Mouse (Mus musculus) midbrain, postnatal 0 days (tissue): ENCODE data around the gene Tdo2. TPM values are rescaled to one million over a fixed set of nuclear protein-coding genes. Genes with fewer than 3 reads are reported as not detected.

Experiments
- ATAC-seq: fragments of 200-750 bp; cut with Nextera tagmentation; 2 replicates; pipeline ENCODE4 v1.8.0; 2017; ENCODE audit warnings: moderate number of reproducible peaks, mild to moderate bottlenecking, moderate TSS enrichment, moderate library complexity; ENCODE audit not compliant: low FRiP score
- DNase-seq: peaks from one replicate; pipeline ENCODE4 v3.0.0-alpha.2; 2015; ENCODE audit warnings: low spot score
- H3K27ac ChIP-seq: fragments of 300-500 bp; sonication (generic); 2 replicates; pipeline ENCODE4 v1.5.1; 2014; ENCODE audit warnings: low read depth, mild to moderate bottlenecking, low read length, mixed read lengths
- H3K27me3 ChIP-seq: fragments of 300-500 bp; sonication (generic); 2 replicates; pipeline ENCODE4 v1.6.1; 2014; ENCODE audit warnings: low read length, control low read depth, mixed read lengths; ENCODE audit not compliant: insufficient read depth
- H3K36me3 ChIP-seq: fragments of 300-500 bp; sonication (generic); 2 replicates; pipeline ENCODE4 v1.6.1; 2014; ENCODE audit warnings: low read length, control low read depth, mixed read lengths; ENCODE audit not compliant: insufficient read depth
- H3K4me1 ChIP-seq: fragments of 300-500 bp; sonication (generic); 2 replicates; pipeline ENCODE4 v1.6.1; 2014; ENCODE audit warnings: mild to moderate bottlenecking, control low read depth, antibody characterized with exemption, low read length, mixed read lengths; ENCODE audit not compliant: insufficient read depth
- H3K4me2 ChIP-seq: fragments of 300-500 bp; sonication (generic); 2 replicates; pipeline ENCODE4 v1.6.1; 2014; ENCODE audit warnings: low read depth, mild to moderate bottlenecking, low read length, mixed read lengths; ENCODE audit not compliant: poor library complexity, severe bottlenecking
- H3K4me3 ChIP-seq: fragments of 300-500 bp; sonication (generic); 2 replicates; pipeline ENCODE4 v1.5.1; 2014; ENCODE audit warnings: low read depth, mild to moderate bottlenecking, low read length, moderate library complexity
- H3K9ac ChIP-seq: fragments of 300-500 bp; sonication (generic); replicated peaks from 2 replicates; pipeline ENCODE4 v1.6.1; 2014; ENCODE audit warnings: mild to moderate bottlenecking, low read length, moderate library complexity, mixed read lengths; ENCODE audit not compliant: poor library complexity, severe bottlenecking
- H3K9me3 ChIP-seq: fragments of 300-500 bp; sonication (generic); 2 replicates; pipeline ENCODE4 v1.6.1; 2016; ENCODE audit warnings: low read length, control low read depth
- CTCF ChIP-seq: IDR thresholded peaks from 2 replicates; pipeline ENCODE4 v1.5.1; 2016; ENCODE audit warnings: antibody characterized with exemption, mild to moderate bottlenecking
- WGBS: fragments of 180-500 bp; shearing (Covaris S2); extraction: QIAGEN DNeasy Blood & Tissue Kit; methylation state at CpG from one replicate; pipeline ENCODE4 v1.1.7; 2014; 5-methylcytosine and 5-hydroxymethylcytosine counted together
- polyA plus RNA-seq: library from polyadenylated mRNA; unstranded; fragments of >200 nt; fragmentation: Nextera tagmentation; extraction: Ambion mirVana; gene quantifications from 2 replicates; pipeline ENCODE4 v1.2.1, GENCODE M21; 2015
- total RNA-seq: library from RNA; depleted of rRNA; stranded (reverse); fragments of >200 nt; gene quantifications from 2 replicates; pipeline ENCODE4 v1.2.3, GENCODE M21; 2014

The Tdo2 gene
- total and polyA plus RNA-seq, 2 experiments from 2014 or later: 0.19 TPM; not detected in 1

- H3K27me3 ChIP-seq: no peaks in the 10 kb centered on the region
- no peak overlapping the region for H3K9ac ChIP-seq
- WGBS: 74% methylated on average over 8 of the region's 8 CpGs
Observed at GRCm38 (mm10) chr3:81983120-81983895, 7.3 kb upstream of the Tdo2 start.

DNA sequence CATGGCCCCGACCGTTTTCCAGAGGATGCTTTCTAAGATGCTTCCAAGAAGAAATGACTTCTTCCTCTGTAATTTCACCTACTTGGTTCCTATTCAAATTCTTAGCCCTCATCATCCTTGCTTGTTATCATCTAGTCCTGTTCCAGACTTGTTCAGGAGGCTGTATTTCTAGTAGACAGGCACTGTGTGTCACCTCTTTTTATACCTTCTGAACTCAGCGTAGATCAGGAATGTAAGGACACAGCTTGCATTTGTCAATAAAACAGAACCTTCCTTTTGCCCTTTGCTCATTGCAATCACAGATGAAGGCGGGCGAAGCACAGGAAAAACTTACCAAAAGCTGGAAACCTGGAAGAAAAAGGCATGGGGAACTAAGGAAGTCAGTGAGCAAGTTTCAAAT lies 6.0 kb upstream of the Tdo2 start, which contains the start of gene Asic5:
Asic5 (plus strand) TSS at position 301 of the 400 bp plus-strand sequence.
- Histone ChIP-seq H3K9ac (no peak within 1 kb of the TSS), H3K27me3 (no peaks in the 10 kb centered on the region), H3K4me2 (no peak within 1 kb of the TSS), H3K36me3 (no peaks in the 10 kb centered on the region), H3K27ac (no peak within 1 kb of the TSS), H3K4me1 (no peaks in the 10 kb centered on the region), H3K4me3 (no peak within 1 kb of the TSS), H3K9me3 (no peaks in the 10 kb centered on the region)
- DNase-seq (no peak), ATAC-seq (no peak)
- WGBS: 97% methylated on average over 5 of the region's 5 CpGs
- TF ChIP-seq CTCF: no peak

More at GRCm38 (mm10) chr3:81983120-81983895, 7.3 kb upstream of the Tdo2 start:
- no peak for DNase-seq
- Histone ChIP-seq H3K4me3 (no peak overlapping the region), H3K27ac (no peak overlapping the region), H3K36me3 (no peaks in the 10 kb centered on the region), H3K4me1 (no peaks in the 10 kb centered on the region), H3K9me3 (no peaks in the 10 kb centered on the region), H3K4me2 (no peak overlapping the region)
- no peak for TF ChIP-seq CTCF
- ATAC-seq: no peak

GRCm38 (mm10) chr3:81981576-81981975 lies 5.6 kb upstream of the Tdo2 start:
- Histone ChIP-seq H3K4me2 (no peak overlapping the region), H3K27me3 (no peaks in the 10 kb centered on the region), H3K4me1 (no peaks in the 10 kb centered on the region), H3K9me3 (no peaks in the 10 kb centered on the region), H3K4me3 (no peak overlapping the region), H3K36me3 (no peaks in the 10 kb centered on the region), H3K27ac (no peak overlapping the region), H3K9ac (no peak overlapping the region)
- no peak for TF ChIP-seq CTCF
- DNase-seq (no peak), ATAC-seq (no peak)
- WGBS: 94% methylated on average over 5 of the region's 5 CpGs

DNA sequence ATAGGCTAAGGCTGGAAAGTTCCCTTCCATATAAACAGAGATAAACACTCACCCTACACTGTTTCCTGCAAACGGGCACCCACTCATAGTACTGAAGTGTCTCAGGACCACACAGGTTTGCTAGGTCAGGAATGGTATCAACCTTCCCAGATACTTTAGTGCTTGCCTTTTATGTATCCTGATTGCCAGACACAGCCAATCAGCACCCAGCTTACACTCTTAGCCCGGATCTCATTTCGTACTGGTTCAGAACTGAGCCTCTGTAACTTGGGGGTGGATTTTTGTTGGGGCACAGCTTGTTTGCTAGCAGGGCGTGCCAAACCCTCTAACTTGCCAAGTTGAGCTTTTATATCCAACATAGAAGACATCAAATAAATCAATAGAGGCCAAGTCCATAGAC lies 395 bp downstream of the Tdo2 start:
- H3K4me1 ChIP-seq: no peaks in the 10 kb centered on the region
- TF ChIP-seq CTCF: no peak
- no peak for ATAC-seq
- DNase-seq: no peak
- H3K9me3 ChIP-seq: no peaks in the 10 kb centered on the region
- no peaks in the 10 kb centered on the region for H3K36me3 ChIP-seq
- no peak overlapping the region for H3K4me3 ChIP-seq
- H3K27me3 ChIP-seq: no peaks in the 10 kb centered on the region
- WGBS: 79% methylated on average over 4 of the region's 4 CpGs
- H3K27ac ChIP-seq: no peak overlapping the region
- no peak overlapping the region for H3K4me2 ChIP-seq
- H3K9ac ChIP-seq: no peak overlapping the region

- H3K4me3 ChIP-seq: no peak overlapping the region
- H3K9ac ChIP-seq: no peak overlapping the region
- ATAC-seq (no peak), DNase-seq (no peak)
- 64% methylated on average over 3 of the region's 3 CpGs for WGBS
- H3K4me1 ChIP-seq: no peaks in the 10 kb centered on the region
- no peaks in the 10 kb centered on the region for H3K9me3 ChIP-seq
- H3K27me3 ChIP-seq: no peaks in the 10 kb centered on the region
- no peak for TF ChIP-seq CTCF
- H3K4me2 ChIP-seq: no peak overlapping the region
- H3K27ac ChIP-seq: no peak overlapping the region
- H3K36me3 ChIP-seq: no peaks in the 10 kb centered on the region
Observed at GRCm38 (mm10) chr3:81964596-81964995, 11.4 kb downstream of the Tdo2 start.

- no peak overlapping the region for H3K27ac ChIP-seq
- no peak overlapping the region for H3K4me2 ChIP-seq
- DNase-seq (no peak), ATAC-seq (no peak)
- H3K9ac ChIP-seq: no peak overlapping the region
- H3K4me1 ChIP-seq: no peaks in the 10 kb centered on the region
- WGBS: 77% methylated on average over 5 of the region's 5 CpGs
- no peaks in the 10 kb centered on the region for H3K9me3 ChIP-seq
- no peak overlapping the region for H3K4me3 ChIP-seq
- H3K36me3 ChIP-seq: no peaks in the 10 kb centered on the region
- no peak for TF ChIP-seq CTCF
- no peaks in the 10 kb centered on the region for H3K27me3 ChIP-seq
Observed at GRCm38 (mm10) chr3:81963768-81964167, 12.2 kb downstream of the Tdo2 start.
